Mouse (Mus musculus) MEL (cell line): ENCODE data around the gene Sptlc2.

Experiments used
- CTCF ChIP-seq, 3 experiments: IDR thresholded peaks in 2 of 3; conservative IDR thresholded peaks in 1 of 3; 2 replicates each; pipeline ENCODE4 v1.5.1; 2011 to 2012; ENCODE audit warnings: low read length in 3 of 3, low read depth in 2 of 3, mild to moderate bottlenecking in 2 of 3, improper control_type of control experiment in 1 of 3, inconsistent platforms in 1 of 3, mixed read lengths in 1 of 3, moderate library complexity in 1 of 3; ENCODE audit not compliant: control insufficient read depth in 1 of 3, insufficient read depth in 1 of 3, poor library complexity in 1 of 3, severe bottlenecking in 1 of 3
- HCFC1 ChIP-seq: IDR thresholded peaks from 2 replicates; pipeline ENCODE4 v1.6.1; 2012; ENCODE audit warnings: low read depth, mild to moderate bottlenecking, inconsistent platforms, low read length, improper control_type of control experiment, moderate library complexity
- KAT2A ChIP-seq: conservative IDR thresholded peaks from 2 replicates; pipeline ENCODE4 v1.6.1; 2012; ENCODE audit warnings: low read depth, low read length, improper control_type of control experiment, inconsistent platforms
- MAX ChIP-seq: IDR thresholded peaks from 2 replicates; pipeline ENCODE4 v1.6.1; 2011; ENCODE audit warnings: low read length, improper control_type of control experiment
- MAZ ChIP-seq: IDR thresholded peaks from 2 replicates; pipeline ENCODE4 v1.6.1; 2012; ENCODE audit warnings: low read depth, mild to moderate bottlenecking, inconsistent platforms, low read length, improper control_type of control experiment
- POLR2A ChIP-seq, 2 experiments: IDR thresholded peaks; 2 replicates each; pipeline ENCODE4 v1.6.1; 2011 to 2012; ENCODE audit warnings: low read length in 2 of 2, mild to moderate bottlenecking in 2 of 2, control low read depth in 1 of 2, improper control_type of control experiment in 1 of 2, low read depth in 1 of 2, moderate library complexity in 1 of 2; ENCODE audit not compliant: control insufficient read depth in 1 of 2, insufficient read depth in 1 of 2, poor library complexity in 1 of 2
- RAD21 ChIP-seq: IDR thresholded peaks from 2 replicates; pipeline ENCODE4 v1.6.1; 2011; ENCODE audit warnings: mild to moderate bottlenecking, low read depth, low read length, improper control_type of control experiment

DNA sequence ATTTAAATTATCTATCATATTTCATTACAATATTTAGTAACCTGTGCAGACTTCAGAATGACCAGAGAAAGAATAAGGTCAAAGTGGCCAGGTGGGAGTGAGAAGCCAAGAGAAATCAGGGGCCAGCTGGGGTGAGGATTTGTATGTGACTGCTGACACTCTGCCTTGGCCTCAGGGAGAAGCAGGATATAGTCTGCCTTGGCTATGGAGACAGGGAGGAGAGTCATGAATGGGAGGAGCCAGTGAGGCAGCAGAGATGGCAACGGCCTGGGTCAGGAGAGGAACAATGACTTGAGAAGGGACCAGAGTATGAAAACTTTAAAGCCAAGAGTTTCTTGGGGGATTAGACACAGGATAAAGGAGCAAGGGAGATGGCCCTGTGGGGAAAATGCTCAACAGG, 35.5 kb upstream of the Sptlc2 start:
- TF ChIP-seq MAX (no peak), MAZ (no peak), CTCF (IDR thresholded peaks at IDR 0.05 in 2 of 3, conservative IDR thresholded peaks at IDR 0.05 in 1 of 3; ENCODE audit: control insufficient read depth in 1 of 3, insufficient read depth in 1 of 3, low read depth in 2 of 3, low read length in 3 of 3, poor library complexity in 1 of 3, severe bottlenecking in 1 of 3) (no peak), KAT2A (no peak), HCFC1 (no peak), POLR2A (IDR thresholded peaks at IDR 0.05; ENCODE audit: control insufficient read depth in 1 of 2, insufficient read depth in 1 of 2, low read depth in 1 of 2, low read length in 2 of 2, poor library complexity in 1 of 2) (no peak), RAD21 (no peak)
